Mouse (Mus musculus) C2C12 (cell line): ENCODE results near the gene Trim8. TPM values are rescaled to one million over a fixed set of nuclear protein-coding genes. Genes with fewer than 3 reads are reported as not detected.

Experiments used
- H3K27me3 ChIP-seq: one replicate; pipeline ENCODE4 v1.6.1; 2011; ENCODE audit not compliant: control insufficient read depth, insufficient read depth, insufficient read length
- H3K36me3 ChIP-seq: one replicate; pipeline ENCODE4 v1.6.1; 2011; ENCODE audit not compliant: control insufficient read depth, insufficient read depth
- H3K4me3 ChIP-seq: one replicate; pipeline ENCODE4 v1.5.1; 2011; ENCODE audit warnings: mild to moderate bottlenecking, control low read depth; ENCODE audit not compliant: poor library complexity, insufficient read depth, severe bottlenecking
- H3K79me2 ChIP-seq: one replicate; pipeline ENCODE4 v1.6.1; 2011; ENCODE audit not compliant: control insufficient read depth, insufficient read depth
- H3K79me3 ChIP-seq: one replicate; pipeline ENCODE4 v1.6.1; 2011; ENCODE audit warnings: low read depth, control low read depth
- H3ac ChIP-seq: one replicate; pipeline ENCODE3; 2011; ENCODE audit warnings: low read depth; ENCODE audit not compliant: control insufficient read depth, insufficient read length
- CEBPB ChIP-seq: IDR thresholded peaks from one replicate; pipeline ENCODE4 v1.6.1; 2011; ENCODE audit warnings: low read depth, mild to moderate bottlenecking, control low read depth, moderate library complexity
- CTCF ChIP-seq: IDR thresholded peaks from one replicate; pipeline ENCODE4 v1.5.1; 2011; ENCODE audit not compliant: control insufficient read depth, insufficient read depth, insufficient read length
- FOSL1 ChIP-seq: IDR thresholded peaks from one replicate; pipeline ENCODE4 v1.8.0; 2011; ENCODE audit warnings: mild to moderate bottlenecking, low read length; ENCODE audit not compliant: poor library complexity, insufficient read depth, severe bottlenecking
- MAX ChIP-seq: IDR thresholded peaks from one replicate; pipeline ENCODE4 v1.6.1; 2011; ENCODE audit warnings: mild to moderate bottlenecking, control low read depth
- MYOD1 ChIP-seq: IDR thresholded peaks from one replicate; pipeline ENCODE4 v1.6.1; 2011; ENCODE audit warnings: low read depth; ENCODE audit not compliant: control insufficient read depth, insufficient read length
- MYOG ChIP-seq: IDR thresholded peaks from one replicate; pipeline ENCODE4 v1.6.1; 2011; ENCODE audit not compliant: control insufficient read depth, insufficient read length; ENCODE audit errors: extremely low read depth
- USF1 ChIP-seq: IDR thresholded peaks from one replicate; pipeline ENCODE4 v1.6.1; 2011; ENCODE audit warnings: low read depth, mild to moderate bottlenecking, control low read depth, moderate library complexity
- long read RNA-seq, 2 experiments: library from polyadenylated mRNA; unstranded; transcript quantifications; one replicate each; pipeline ENCODE4 v2.0.0; 2019 to 2020
- polyA plus RNA-seq: library from polyadenylated mRNA; unstranded; fragments of >200 nt; fragmentation: generic; extraction: Trizol; gene quantifications from one replicate; pipeline ENCODE4 v1.2.1, GENCODE M21; 2012; ENCODE audit warnings: missing spikeins

Trim8 gene
- 26.8 TPM for polyA plus RNA-seq
- long read RNA-seq, experiment 1, transcript Trim8-201 (6 exons, 3,580 nt) = major isoform, 8 of 27 reads
- long read RNA-seq, experiment 1, partial matches to known transcripts = 2 of 27 reads
- long read RNA-seq, experiment 1, other reads (novel, unspliced or antisense) = 17 of 27 reads
- long read RNA-seq, experiment 2, transcript Trim8-201 (6 exons, 3,580 nt) = major isoform, 22 of 27 reads
- long read RNA-seq, experiment 2, partial matches to known transcripts = 2 of 27 reads
- long read RNA-seq, experiment 2, other reads (novel, unspliced or antisense) = 3 of 27 reads

- TF ChIP-seq USF1 (no peak), CTCF (no peak), FOSL1 (no peak), CEBPB (no peak), MYOD1 (no peak), MYOG (no peak), MAX (no peak)
- Histone ChIP-seq H3K79me3 (peaks cover 37% of the 10 kb centered on the region), H3ac (peak within 1 kb of the TSS; percentile 80), H3K27me3 (no peaks in the 10 kb centered on the region), H3K36me3 (peaks cover 26% of the 10 kb centered on the region), H3K79me2 (peaks cover 50% of the 10 kb centered on the region), H3K4me3 (peak within 1 kb of the TSS; percentile 91)
Observed at GRCm38 (mm10) chr19:46501401-46502068, at the start of gene Trim8. TSS of gene Trim8 (plus strand) at chr19:46501702.

DNA sequence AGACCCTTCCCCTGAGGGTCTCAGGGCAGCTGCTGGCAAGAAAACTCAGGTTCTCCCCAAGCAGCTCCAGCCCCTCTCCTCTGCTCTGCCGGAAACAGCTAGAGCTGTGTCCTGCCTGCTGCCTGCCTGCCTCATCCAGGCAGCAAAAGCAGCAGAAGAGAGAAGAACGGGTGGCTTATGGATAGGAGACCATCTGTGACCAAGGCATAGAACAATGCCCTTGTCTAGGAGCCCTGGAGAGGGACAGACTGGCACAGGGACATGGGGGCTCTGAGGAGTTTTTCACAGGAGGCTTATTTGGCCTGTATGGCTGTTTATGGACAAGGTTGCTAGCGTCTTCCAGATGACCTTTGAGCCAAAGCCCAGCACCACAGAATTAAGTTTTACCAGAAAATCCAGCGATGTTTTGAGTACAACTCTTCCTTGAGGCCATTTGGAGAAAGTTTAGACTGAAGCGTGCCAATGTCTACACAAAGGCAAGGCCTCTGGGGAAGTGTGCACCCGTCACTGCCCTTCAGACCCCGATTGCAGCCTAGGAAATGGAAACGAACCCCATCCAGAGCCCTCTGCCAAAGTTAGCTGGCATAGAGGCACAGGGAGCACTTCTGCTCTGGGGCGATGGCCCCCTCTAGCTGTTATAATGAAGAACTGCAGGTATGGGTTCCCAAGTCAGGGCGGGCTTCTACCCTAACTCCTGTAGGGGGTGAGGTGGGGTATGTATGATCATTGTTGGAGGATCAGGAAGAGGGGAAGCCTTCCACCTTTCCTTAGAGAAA, 49.3 kb upstream of the Trim8 start:
- H3K36me3 ChIP-seq = peaks cover 17% of the 10 kb centered on the region
- no peaks in the 10 kb centered on the region for H3K79me3 ChIP-seq
- no peak overlapping the region for H3ac ChIP-seq
- H3K79me2 ChIP-seq = peaks cover 34% of the 10 kb centered on the region
- H3K4me3 ChIP-seq = no peak overlapping the region
- H3K27me3 ChIP-seq = no peaks in the 10 kb centered on the region
- no peak for TF ChIP-seq USF1
- peak; percentile 41 for TF ChIP-seq CTCF

- Histone ChIP-seq H3K4me3 (no peak overlapping the region), H3K36me3 (peaks cover 17% of the 10 kb centered on the region), H3K79me2 (peaks cover 28% of the 10 kb centered on the region), H3K79me3 (no peaks in the 10 kb centered on the region), H3ac (no peak overlapping the region), H3K27me3 (no peaks in the 10 kb centered on the region)
- TF ChIP-seq FOSL1 = no peak
Observed at GRCm38 (mm10) chr19:46452916-46453315, 48.6 kb upstream of the Trim8 start.

DNA sequence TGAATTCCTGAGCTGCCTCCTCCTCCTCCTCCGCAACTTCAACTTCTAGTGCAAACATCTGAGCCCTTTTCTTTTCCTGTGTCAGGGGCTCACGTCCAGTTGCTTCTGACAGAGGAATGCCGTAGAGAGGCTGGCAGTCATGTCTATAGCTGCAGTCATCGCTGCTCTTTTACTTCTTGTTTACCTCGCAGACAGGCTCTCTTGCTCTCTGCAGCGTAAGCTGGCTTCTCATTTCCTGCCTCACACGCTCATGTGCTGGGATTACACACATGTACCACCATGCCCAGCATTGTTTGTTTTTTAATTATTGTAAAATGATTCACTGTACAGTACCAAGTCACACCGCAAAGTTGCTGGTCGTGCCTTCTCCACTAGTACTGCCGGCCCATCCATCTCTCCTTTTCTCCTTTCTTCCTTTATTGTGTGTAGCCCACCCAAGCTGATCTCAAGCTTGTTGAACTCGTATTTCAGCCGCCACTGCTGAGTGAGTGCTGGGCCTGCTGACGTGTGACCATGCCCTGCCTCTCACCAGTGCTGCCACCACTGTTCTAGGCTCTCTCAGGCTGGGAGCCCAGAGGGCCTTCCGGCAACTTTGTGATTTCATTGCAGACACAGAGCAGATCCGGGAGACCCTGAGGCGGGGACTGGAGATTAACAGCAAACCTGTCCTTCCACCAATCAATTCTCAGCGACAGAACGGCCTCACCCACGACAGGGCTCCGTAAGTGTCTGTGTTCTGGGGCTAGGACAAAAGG, 47.2 kb upstream of the Trim8 start:
- TF ChIP-seq MYOG (no peak), FOSL1 (no peak), MYOD1 (no peak), CTCF (no peak), USF1 (no peak), CEBPB (no peak), MAX (no peak)
- Histone ChIP-seq H3K36me3 (peaks cover 17% of the 10 kb centered on the region), H3K79me3 (no peaks in the 10 kb centered on the region), H3K27me3 (no peaks in the 10 kb centered on the region), H3ac (no peak overlapping the region), H3K79me2 (peaks cover 14% of the 10 kb centered on the region), H3K4me3 (no peak overlapping the region)

DNA sequence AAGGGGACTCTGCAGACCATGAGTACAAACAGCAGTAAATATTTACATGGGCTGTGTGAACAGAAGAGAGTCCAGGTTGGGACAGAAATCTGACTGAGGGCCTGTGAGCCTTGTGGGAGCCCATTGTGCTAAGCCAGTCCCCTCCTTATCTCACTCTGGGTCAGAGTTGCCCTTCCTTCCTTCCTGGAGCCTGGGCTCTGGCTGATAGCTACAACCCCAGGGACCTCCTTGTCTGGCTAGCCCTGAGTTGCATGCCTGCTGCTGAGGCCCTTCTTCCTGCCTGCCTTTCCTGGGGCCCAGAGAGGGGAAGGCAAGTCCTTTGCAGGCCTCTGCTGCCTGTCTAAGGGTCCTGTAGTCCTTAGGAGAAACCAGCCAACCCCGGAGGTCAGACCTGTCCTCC, 46.5 kb upstream of the Trim8 start:
- Histone ChIP-seq H3K27me3 (no peaks in the 10 kb centered on the region), H3K79me3 (no peaks in the 10 kb centered on the region), H3K36me3 (peaks cover 17% of the 10 kb centered on the region), H3K79me2 (peaks cover 7% of the 10 kb centered on the region), H3ac (no peak overlapping the region), H3K4me3 (no peak overlapping the region)
- TF ChIP-seq CEBPB (no peak), MAX (no peak), USF1 (no peak), CTCF (no peak), MYOD1 (no peak), FOSL1 (no peak), MYOG (no peak)

DNA sequence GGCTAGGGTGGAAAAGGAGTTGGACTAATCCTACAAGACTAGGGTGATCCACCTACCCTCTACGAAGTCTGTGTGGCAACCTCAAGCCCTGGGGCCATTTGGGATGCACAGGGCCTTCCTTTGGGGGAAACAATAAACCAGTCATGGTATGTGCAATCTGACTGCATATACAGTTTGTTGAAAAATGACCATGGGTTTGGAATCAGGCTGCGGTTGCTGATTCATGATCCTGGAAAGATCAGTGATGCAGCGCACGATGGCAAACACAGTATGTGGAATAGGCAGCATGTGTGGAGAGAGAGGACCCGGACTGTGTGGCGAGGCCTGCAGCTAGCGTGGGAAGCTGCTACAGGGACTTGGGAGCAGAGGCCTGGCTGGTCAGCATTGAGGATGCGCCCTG, 45.9 kb upstream of the Trim8 start:
- H3K36me3 ChIP-seq = peaks cover 17% of the 10 kb centered on the region

More for the DNA sequence above, 45.9 kb upstream of the Trim8 start:
- TF ChIP-seq MYOG (no peak), FOSL1 (no peak), CTCF (no peak), MAX (no peak), MYOD1 (no peak), USF1 (no peak), CEBPB (no peak)
- no peaks in the 10 kb centered on the region for H3K79me3 ChIP-seq
- H3K27me3 ChIP-seq = no peaks in the 10 kb centered on the region
- H3ac ChIP-seq = no peak overlapping the region
- H3K79me2 ChIP-seq = peaks cover 2% of the 10 kb centered on the region
- H3K4me3 ChIP-seq = no peak overlapping the region
